Mouse (Mus musculus): ENCODE measurements at regions not wholly inside any gene's neighbourhood (a gene's known extent, or its start where the extent isn't known, plus 50 kb on each side); places are given as distances from the start of the nearest gene placed in this dataset.
A peak's percentile ranks its signal among the peaks of the same experiment; 100 is the strongest.

DNA sequence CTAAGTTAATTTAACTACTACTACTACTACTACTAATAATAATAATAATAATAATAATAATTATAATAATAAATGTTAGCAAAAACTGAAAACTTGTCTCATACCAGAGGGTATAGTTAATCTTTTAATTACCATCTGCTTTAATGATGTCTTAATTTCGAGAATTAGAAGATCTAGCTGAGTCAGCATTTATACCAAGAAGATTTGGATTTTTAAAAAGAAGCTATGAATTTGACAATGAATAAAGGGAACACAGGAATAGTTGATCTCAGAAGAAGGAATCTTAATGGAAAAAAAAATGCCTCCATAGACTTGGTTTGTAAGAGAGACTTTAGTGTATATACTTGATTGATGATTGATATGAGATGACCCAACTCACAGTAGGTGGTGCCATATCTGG lies 158.5 kb upstream of the Nap1l3 start:
- no peak for DNase-seq (ENCODE audit: low read depth, low spot score)
- no peak overlapping the region for H3K9ac ChIP-seq (ENCODE audit: insufficient read depth, low read depth, low read length, poor library complexity, severe bottlenecking)
- H3K4me3 ChIP-seq (ENCODE audit: insufficient read depth in 1 of 2, low read depth in 1 of 2, low read length in 2 of 2, poor library complexity in 1 of 2, severe bottlenecking in 1 of 2): no peak overlapping the region
- TF ChIP-seq ZC3H11A (IDR thresholded peaks at IDR 0.05; ENCODE audit: borderline replicate concordance, low read depth, low read length) (no peak), MAFK (IDR thresholded peaks at IDR 0.05; ENCODE audit: insufficient read depth, low read depth, low read length) (peak; percentile 66; the same call in 1 of the 2 replicates)
- H3K36me3 ChIP-seq (ENCODE audit: control insufficient read depth, insufficient read depth, low read length, poor library complexity, severe bottlenecking): no peaks in the 10 kb centered on the region
- H3K4me1 ChIP-seq (ENCODE audit: control insufficient read depth in 2 of 2, insufficient read depth in 2 of 2, low read length in 2 of 2, poor library complexity in 1 of 2): no peaks in the 10 kb centered on the region
- no peaks in the 10 kb centered on the region for H3K9me3 ChIP-seq (ENCODE audit: control insufficient read depth, insufficient read depth, low read depth, low read length)
- H3K27ac ChIP-seq (ENCODE audit: insufficient read depth, low read depth, low read length, poor library complexity, severe bottlenecking): no peak overlapping the region
- in situ Hi-C loops (cut with MboI; ENCODE audit: low sequenced_read_pairs in 2 of 2, unreplicated experiment in 2 of 2): no loop called here
